Mouse (Mus musculus): ENCODE data around the gene Asic3.

Gene Asic3

GRCm38 (mm10) chr5:24423129-24424003 lies 10.2 kb downstream of the Asic3 start, which contains the start of the genes Cdk5 and Slc4a2:
TSS of gene Cdk5 (minus strand) at chr5:24423530.
TSS of gene Slc4a2 (plus strand) at chr5:24423837.
- peak; percentile 99 for DNase-seq

- peak; percentile 64 for DNase-seq
Measured at GRCm38 (mm10) chr5:24424004-24424781, 11.0 kb downstream of the Asic3 start.

GRCm38 (mm10) chr5:24424861-24425411 lies 11.7 kb downstream of the Asic3 start:
- DNase-seq: peak; percentile 88

GRCm38 (mm10) chr5:24425421-24426036 lies 12.3 kb downstream of the Asic3 start:
- DNase-seq: peak; percentile 59

- no peak for DNase-seq
Measured at GRCm38 (mm10) chr5:24426037-24426432, 12.8 kb downstream of the Asic3 start.

GRCm38 (mm10) chr5:24426556-24427284 lies 13.5 kb downstream of the Asic3 start:
- no peak for DNase-seq

- DNase-seq: no peak
Measured at GRCm38 (mm10) chr5:24427285-24427633, 14.1 kb downstream of the Asic3 start.

- DNase-seq: peak; percentile 79
Measured at GRCm38 (mm10) chr5:24427981-24428402, 14.8 kb downstream of the Asic3 start.

GRCm38 (mm10) chr5:24428596-24428995 lies 15.4 kb downstream of the Asic3 start:
- no peak for DNase-seq

- DNase-seq: no peak
Measured at GRCm38 (mm10) chr5:24433993-24434392, 20.8 kb downstream of the Asic3 start.

- DNase-seq: no peak
Measured at GRCm38 (mm10) chr5:24441187-24441586, 28.0 kb downstream of the Asic3 start.

- no peak for DNase-seq
Measured at GRCm38 (mm10) chr5:24442029-24442428, 28.8 kb downstream of the Asic3 start.

- no peak for DNase-seq
Measured at GRCm38 (mm10) chr5:24443204-24443603, 30.0 kb downstream of the Asic3 start.

- DNase-seq: no peak
Measured at GRCm38 (mm10) chr5:24443927-24444326, 30.7 kb downstream of the Asic3 start.

- DNase-seq: peak; percentile 96
Measured at GRCm38 (mm10) chr5:24444746-24445427, 31.7 kb downstream of the Asic3 start, which contains the start of gene Fastk. TSS of gene Fastk (minus strand) at chr5:24445287.

- no peak for DNase-seq
Measured at GRCm38 (mm10) chr5:24445428-24446080, 32.4 kb downstream of the Asic3 start.

- DNase-seq: no peak
Measured at GRCm38 (mm10) chr5:24446630-24447029, 33.4 kb downstream of the Asic3 start.

GRCm38 (mm10) chr5:24447624-24448298 lies 34.6 kb downstream of the Asic3 start, which contains the start of gene Tmub1:
TSS of gene Tmub1 (minus strand) at chr5:24447854.
- DNase-seq: peak; percentile 91

GRCm38 (mm10) chr5:24451264-24452029 lies 38.3 kb downstream of the Asic3 start:
- peak; percentile 90 for DNase-seq

All from lung, postnatal 36 days (tissue).